Mouse (Mus musculus) neural tube, embryonic 10.5 days (tissue): Measurements from ENCODE around the gene Slc1a5.

Source experiments
- DNase-seq: peaks from one replicate; pipeline ENCODE4 v3.0.0-alpha.2; 2017; ENCODE audit warnings: low spot score; ENCODE audit errors: extremely low spot score

The Slc1a5 gene

GRCm38 (mm10) chr7:16819794-16820193 lies 38.7 kb downstream of the Slc1a5 start:
- no peak for DNase-seq

- no peak for DNase-seq
These were observed 39.2 kb downstream of the Slc1a5 start for GRCm38 (mm10) chr7:16820271-16820763.

GRCm38 (mm10) chr7:16821091-16821490 lies 40.0 kb downstream of the Slc1a5 start:
- DNase-seq: peak; percentile 38

GRCm38 (mm10) chr7:16821669-16822101 lies 40.5 kb downstream of the Slc1a5 start:
- no peak for DNase-seq

- DNase-seq: no peak
These were observed 42.6 kb downstream of the Slc1a5 start for GRCm38 (mm10) chr7:16823734-16824133.

- no peak for DNase-seq
These were observed 44.6 kb downstream of the Slc1a5 start for GRCm38 (mm10) chr7:16825785-16826184.

GRCm38 (mm10) chr7:16826571-16826970 lies 45.4 kb downstream of the Slc1a5 start:
- no peak for DNase-seq

- DNase-seq: no peak
These were observed 46.1 kb downstream of the Slc1a5 start for GRCm38 (mm10) chr7:16827274-16827673.

- no peak for DNase-seq
These were observed 49.3 kb downstream of the Slc1a5 start for GRCm38 (mm10) chr7:16830449-16830848.

GRCm38 (mm10) chr7:16837916-16838803 lies 57.0 kb downstream of the Slc1a5 start:
- no peak for DNase-seq

- no peak for DNase-seq
These were observed 57.8 kb downstream of the Slc1a5 start for GRCm38 (mm10) chr7:16838804-16839426.

- no peak for DNase-seq
These were observed 58.4 kb downstream of the Slc1a5 start for GRCm38 (mm10) chr7:16839427-16840108.

- no peak for DNase-seq
These were observed 59.0 kb downstream of the Slc1a5 start for GRCm38 (mm10) chr7:16840109-16840491.

GRCm38 (mm10) chr7:16841078-16841477 lies 59.9 kb downstream of the Slc1a5 start:
- DNase-seq: no peak

- no peak for DNase-seq
These were observed 60.7 kb downstream of the Slc1a5 start for GRCm38 (mm10) chr7:16841561-16842560.

- peak; percentile 90 for DNase-seq
These were observed 61.5 kb downstream of the Slc1a5 start, which contains the start of gene Prkd2 for GRCm38 (mm10) chr7:16842645-16843063. Gene Prkd2 (plus strand): TSS chr7:16842902.

GRCm38 (mm10) chr7:16843441-16844171 lies 62.5 kb downstream of the Slc1a5 start:
- DNase-seq: peak; percentile 46

GRCm38 (mm10) chr7:16844696-16845071 lies 63.5 kb downstream of the Slc1a5 start:
- DNase-seq: no peak

- no peak for DNase-seq
These were observed 64.1 kb downstream of the Slc1a5 start for GRCm38 (mm10) chr7:16845072-16845819.
